Mouse (Mus musculus) liver, adult 10 weeks (tissue): Measurements from ENCODE around the gene Hrg. TPM values are rescaled to one million over a fixed set of nuclear protein-coding genes. Genes with fewer than 3 reads are reported as not detected.

Source experiments
- polyA plus RNA-seq: library from polyadenylated mRNA; stranded (reverse); fragments of 350-450 nt; fragmentation: Illumina TruSeq; extraction: RNeasy Lipid Tissue Mini Kit (QIAGEN cat#74804); gene quantifications from one replicate; pipeline ENCODE4 v1.2.3, GENCODE M21; 2014; ENCODE audit warnings: low read depth, low replicate concordance

The Hrg gene
- polyA plus RNA-seq, result 1,812 TPM

DNA sequence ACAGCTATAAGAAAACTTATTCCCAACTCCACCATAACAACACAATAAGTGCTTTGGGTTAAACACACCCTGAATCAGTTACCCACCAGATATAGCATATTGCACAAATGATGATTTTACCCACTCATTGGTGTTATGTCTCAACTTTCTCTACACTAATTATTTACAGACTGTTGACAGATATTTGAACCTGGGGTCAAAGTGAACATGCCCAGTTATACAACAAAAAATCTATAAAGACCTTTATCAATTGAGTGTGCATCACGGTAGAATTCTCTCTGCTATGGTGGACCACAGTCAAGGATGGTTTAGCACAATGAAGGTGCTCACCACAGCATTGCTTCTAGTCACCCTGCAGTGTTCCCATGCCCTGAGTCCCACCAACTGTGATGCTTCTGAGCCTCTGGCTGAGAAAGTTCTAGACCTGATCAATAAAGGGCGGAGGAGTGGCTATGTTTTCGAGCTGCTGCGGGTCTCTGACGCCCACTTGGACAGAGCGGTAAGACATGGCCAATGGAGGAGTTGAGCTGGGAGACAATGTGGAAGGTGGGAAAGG, at the start of gene Hrg:
Gene Hrg, plus strand, starts transcription at position 233 of the 556 bp plus-strand sequence.

DNA sequence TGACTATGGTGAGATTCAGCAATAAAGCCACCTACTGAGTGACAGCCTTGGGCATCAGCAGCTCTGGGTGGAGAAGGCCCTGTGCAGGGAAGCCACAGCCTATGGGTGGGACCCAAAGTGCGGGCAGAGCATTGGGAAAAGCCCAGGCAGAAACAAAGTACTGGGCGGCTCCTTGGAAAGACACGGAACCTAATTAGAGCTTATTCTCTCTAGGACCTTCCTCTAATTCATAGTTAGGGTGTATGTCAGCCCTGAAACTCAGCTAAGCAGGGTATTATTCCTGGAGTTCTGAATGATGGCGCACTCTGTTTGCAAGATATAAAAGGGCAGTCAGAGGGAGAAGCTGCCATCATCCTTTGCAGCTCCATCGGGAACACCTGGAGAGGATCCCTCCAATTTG, 32.8 kb upstream of the Hrg start, which contains the start of gene Fetub:
Gene Fetub, plus strand, starts transcription at position 301 of the 400 bp plus-strand sequence.

Other genes starting within 250 kb of the Hrg start
- not detected for gene Crygs, start 139.5 kb upstream of the Hrg start, polyA plus RNA-seq
- 18.6 TPM for gene Tbccd1, start 93.4 kb upstream of the Hrg start, polyA plus RNA-seq
- gene Dnajb11, start 93.2 kb upstream of the Hrg start, polyA plus RNA-seq, result 70.8 TPM
- gene Ahsg, start 59.8 kb upstream of the Hrg start, polyA plus RNA-seq, result 10,784 TPM
- 367 TPM for gene Fetub, start 32.7 kb upstream of the Hrg start, polyA plus RNA-seq
- gene Kng2, start 78.4 kb downstream of the Hrg start, polyA plus RNA-seq, result 363 TPM
- gene Kng1, start 106.8 kb downstream of the Hrg start, polyA plus RNA-seq, result 2,910 TPM
- 1,059 TPM for gene Eif4a2, start 156.4 kb downstream of the Hrg start, polyA plus RNA-seq
- 6.8 TPM for gene Rfc4, start 176.7 kb downstream of the Hrg start, polyA plus RNA-seq
- 0.50 TPM for gene Adipoq, start 195.5 kb downstream of the Hrg start, polyA plus RNA-seq